Mouse (Mus musculus) lung, postnatal 4 days (tissue): ENCODE measurements around the gene Usp36.
"Not testable (repeated sequence)": the region's sequence is repeated elsewhere in the genome, so short reads cannot be mapped to it uniquely, and the experiment has no call there.

ENCODE experiments used
- DNase-seq, 2 experiments: peaks; one replicate each; pipeline ENCODE4 v3.0.0; 2021

Usp36 gene

GRCm38 (mm10) chr11:118289999-118290889 is at the start of gene Usp36:
Gene Usp36, minus strand, starts transcription at chr11:118290244.
- DNase-seq = peak; percentile 99 to 100

GRCm38 (mm10) chr11:118337491-118338168 is 47.6 kb upstream of the Usp36 start:
- DNase-seq = no peak

GRCm38 (mm10) chr11:118333431-118333830 is 43.4 kb upstream of the Usp36 start:
- DNase-seq = no peak

- no peak for DNase-seq
These were observed 42.3 kb upstream of the Usp36 start for GRCm38 (mm10) chr11:118332376-118332775.

GRCm38 (mm10) chr11:118330777-118331176 is 40.7 kb upstream of the Usp36 start:
- no peak for DNase-seq

- no peak for DNase-seq
These were observed 40.3 kb upstream of the Usp36 start for GRCm38 (mm10) chr11:118330361-118330760.

GRCm38 (mm10) chr11:118328947-118329346 is 38.9 kb upstream of the Usp36 start:
- DNase-seq = no peak

GRCm38 (mm10) chr11:118328511-118328910 is 38.5 kb upstream of the Usp36 start:
- DNase-seq = no peak

- DNase-seq = peak; percentile 73 to 82
These were observed 37.2 kb upstream of the Usp36 start for GRCm38 (mm10) chr11:118326991-118327971.

- no peak for DNase-seq
These were observed 36.4 kb upstream of the Usp36 start for GRCm38 (mm10) chr11:118326491-118326890.

GRCm38 (mm10) chr11:118324541-118324940 is 34.5 kb upstream of the Usp36 start:
- DNase-seq = peak; percentile 37 to 59

GRCm38 (mm10) chr11:118323974-118324373 is 33.9 kb upstream of the Usp36 start:
- no peak for DNase-seq

- DNase-seq = no peak
These were observed 32.6 kb upstream of the Usp36 start for GRCm38 (mm10) chr11:118322647-118323046.

GRCm38 (mm10) chr11:118321971-118322370 is 31.9 kb upstream of the Usp36 start:
- no peak for DNase-seq

- DNase-seq = no peak
These were observed 31.5 kb upstream of the Usp36 start for GRCm38 (mm10) chr11:118321500-118321899.

- DNase-seq = peak; percentile 62 to 77
These were observed 28.6 kb upstream of the Usp36 start for GRCm38 (mm10) chr11:118318678-118319077.

- DNase-seq = peak; percentile 27 to 65
These were observed 27.1 kb upstream of the Usp36 start for GRCm38 (mm10) chr11:118317129-118317528.

- no peak for DNase-seq
These were observed 26.3 kb upstream of the Usp36 start for GRCm38 (mm10) chr11:118316231-118316806.

GRCm38 (mm10) chr11:118312132-118312723 is 22.2 kb upstream of the Usp36 start:
- peak in 1 of 2 experiments; percentile 37 for DNase-seq

- not testable (repeated sequence) for DNase-seq
These were observed 17.9 kb upstream of the Usp36 start for GRCm38 (mm10) chr11:118307962-118308361.

- DNase-seq = not testable (repeated sequence)
These were observed 13.9 kb upstream of the Usp36 start for GRCm38 (mm10) chr11:118303959-118304358.

GRCm38 (mm10) chr11:118298810-118299209 is 8.8 kb upstream of the Usp36 start:
- no peak for DNase-seq
